Mouse (Mus musculus) cerebellum, adult 9-10 months (tissue): ENCODE measurements around the gene Syn2.

Source experiments
- DNase-seq: peaks from one replicate; pipeline ENCODE4 v3.0.0; 2022

The Syn2 gene

DNA sequence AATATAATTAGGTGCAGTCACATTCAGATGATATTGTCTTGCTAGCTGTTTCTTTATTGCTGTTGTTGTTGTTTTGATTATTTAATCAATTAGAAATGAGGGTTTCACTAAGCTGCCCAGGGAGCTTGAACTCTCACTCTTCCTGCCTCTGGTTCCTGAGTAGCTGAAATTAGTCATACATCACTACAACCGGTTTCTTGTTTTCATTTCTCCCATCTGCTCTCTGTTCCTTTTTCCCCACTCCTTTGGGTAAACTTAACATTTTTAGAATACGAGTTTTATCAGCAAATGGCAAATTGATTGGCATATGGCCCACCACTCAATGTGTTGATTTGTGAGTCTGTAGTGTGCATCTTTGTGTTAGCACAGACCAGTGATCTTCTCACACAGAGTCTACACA, 172.4 kb downstream of the Syn2 start:
- DNase-seq, result no peak

DNA sequence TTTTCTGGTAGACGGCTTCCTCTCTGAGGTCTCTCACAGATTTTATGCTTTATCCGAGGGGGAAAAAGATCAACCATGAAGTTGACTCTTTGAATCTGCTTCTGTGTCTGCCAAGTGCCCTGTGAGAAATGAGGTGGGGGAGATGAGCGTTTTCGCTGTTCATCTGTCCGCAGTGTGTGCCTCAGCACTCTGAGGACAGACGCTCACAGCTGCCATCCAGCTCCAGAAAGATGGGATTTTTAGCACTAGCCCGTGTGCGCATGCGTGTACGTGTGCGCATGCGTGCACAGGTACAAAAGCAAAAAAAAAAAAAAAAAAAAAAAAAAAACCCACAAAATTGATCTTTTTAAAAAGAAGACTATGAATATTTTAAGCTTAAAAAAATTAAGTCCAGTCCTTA, 178.1 kb downstream of the Syn2 start:
- DNase-seq, result peak; percentile 50

DNA sequence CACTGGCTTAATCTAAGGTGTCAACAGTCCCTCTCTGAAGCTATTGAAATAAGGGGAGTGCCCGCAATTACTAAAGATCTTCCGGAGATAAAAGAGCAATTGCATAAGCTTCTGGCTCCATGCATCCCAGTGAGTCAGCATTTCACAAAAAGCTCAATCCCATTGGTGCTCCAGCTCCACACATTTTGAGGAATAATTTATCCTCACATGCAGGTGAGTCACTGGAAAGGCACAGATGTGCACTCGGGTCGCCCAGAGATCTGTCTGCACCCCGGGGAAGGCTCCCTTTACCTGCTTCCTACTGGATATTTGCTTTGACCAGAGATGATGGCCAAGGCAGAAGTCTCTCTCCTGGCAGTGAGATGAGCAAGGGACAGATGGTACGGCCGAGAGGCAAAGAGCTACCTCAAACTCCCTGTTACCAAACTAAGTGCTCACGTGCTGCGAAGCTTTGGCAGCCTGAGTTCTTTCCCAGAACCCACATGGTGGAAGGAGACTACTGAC, 178.6 kb downstream of the Syn2 start:
- DNase-seq, result peak; percentile 86

DNA sequence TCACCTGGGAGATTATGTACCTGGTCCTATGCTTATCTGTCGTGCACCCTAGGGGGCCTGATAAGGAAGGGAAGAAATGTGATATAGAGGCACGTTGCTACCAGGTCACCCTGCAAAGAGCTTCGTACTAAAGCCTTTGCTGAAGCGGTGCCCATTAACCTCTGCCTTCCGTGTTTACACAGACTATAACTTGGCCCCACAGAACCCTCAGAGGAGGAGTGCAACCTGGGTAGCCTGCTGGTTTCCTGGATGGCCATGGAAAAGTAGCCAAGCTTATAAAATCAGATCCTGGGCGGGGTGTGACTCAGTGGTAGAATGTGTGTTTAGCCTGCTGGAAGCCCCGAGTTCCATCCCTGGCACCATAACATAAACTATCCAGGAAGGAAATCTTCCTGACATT, 179.2 kb downstream of the Syn2 start:
- DNase-seq, result peak; percentile 31

DNA sequence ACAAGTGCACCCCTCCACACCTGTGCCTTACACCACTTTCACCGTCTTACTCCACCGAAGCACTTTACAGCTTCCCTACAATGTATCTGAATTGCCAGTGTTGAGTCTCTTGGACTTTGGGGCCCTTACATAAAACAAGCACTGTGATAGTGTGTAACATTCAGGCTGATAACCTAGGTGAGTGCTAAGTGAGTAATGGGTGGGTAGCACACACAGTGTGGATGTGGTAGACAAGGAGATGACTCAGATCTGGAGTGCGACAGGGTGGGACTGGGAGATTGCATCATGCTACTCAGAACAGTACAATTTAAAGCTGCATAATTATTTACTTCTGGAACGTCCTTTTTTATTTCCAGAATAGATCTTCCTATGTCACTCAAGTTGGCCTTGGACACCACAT, 181.1 kb downstream of the Syn2 start:
- no peak for DNase-seq

DNA sequence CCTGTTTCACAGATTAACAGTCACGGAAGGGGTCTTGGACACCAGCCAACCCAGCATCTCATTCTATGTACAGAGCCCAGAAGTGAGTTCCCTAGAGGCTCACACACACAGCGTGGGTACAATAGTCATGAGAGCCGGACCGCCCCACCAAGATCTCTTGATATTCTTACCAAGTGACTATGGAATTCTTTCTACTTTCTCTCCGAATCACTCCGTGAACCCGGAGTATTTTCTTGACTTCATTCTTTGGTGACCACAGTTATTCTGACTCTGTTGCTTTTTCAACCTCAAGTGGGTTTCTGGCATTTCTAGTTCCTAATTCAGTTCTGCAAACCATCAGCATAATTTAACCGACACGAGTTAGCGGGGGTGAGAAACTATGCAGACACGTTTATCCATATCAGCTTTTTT, 182.1 kb downstream of the Syn2 start:
- DNase-seq, result no peak

DNA sequence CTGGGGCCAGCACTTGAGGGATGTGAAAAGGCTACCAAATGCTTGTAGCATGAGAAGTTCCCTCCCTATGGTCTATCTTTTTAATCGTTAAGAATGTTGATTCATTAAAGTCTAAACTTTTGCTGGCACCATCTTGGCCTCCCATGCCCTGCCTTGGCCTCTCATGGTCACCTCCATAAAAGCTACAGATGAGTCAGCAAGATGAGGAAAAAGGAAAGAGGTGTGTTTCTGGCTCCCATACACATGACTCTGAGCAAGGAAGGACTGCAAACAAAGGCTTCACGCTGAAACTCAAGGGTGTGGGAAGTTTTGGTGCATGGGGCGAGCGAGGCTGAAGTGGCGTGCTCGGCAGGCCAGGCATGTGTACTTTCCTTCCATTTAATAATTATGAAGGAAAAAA, 184.1 kb downstream of the Syn2 start:
- DNase-seq, result no peak

DNA sequence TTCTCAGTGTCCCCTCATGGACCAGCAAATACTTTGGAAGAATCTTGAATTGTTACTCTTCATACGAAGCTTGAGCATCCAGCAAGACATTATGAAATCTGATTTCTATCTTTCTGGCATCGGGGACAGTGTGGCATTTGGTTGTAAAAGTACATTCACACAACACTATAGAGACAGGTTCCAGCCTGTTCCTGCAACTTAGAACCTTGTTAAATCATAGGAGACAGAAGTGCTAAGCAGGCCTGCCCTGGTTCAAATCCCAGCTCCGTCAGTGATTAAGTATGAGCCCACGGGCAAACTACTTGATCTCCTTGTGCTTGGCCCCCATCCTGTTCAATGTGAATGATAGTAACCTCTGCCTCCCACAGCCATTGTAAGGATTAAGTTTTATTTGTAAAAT, 185.0 kb downstream of the Syn2 start:
- no peak for DNase-seq

DNA sequence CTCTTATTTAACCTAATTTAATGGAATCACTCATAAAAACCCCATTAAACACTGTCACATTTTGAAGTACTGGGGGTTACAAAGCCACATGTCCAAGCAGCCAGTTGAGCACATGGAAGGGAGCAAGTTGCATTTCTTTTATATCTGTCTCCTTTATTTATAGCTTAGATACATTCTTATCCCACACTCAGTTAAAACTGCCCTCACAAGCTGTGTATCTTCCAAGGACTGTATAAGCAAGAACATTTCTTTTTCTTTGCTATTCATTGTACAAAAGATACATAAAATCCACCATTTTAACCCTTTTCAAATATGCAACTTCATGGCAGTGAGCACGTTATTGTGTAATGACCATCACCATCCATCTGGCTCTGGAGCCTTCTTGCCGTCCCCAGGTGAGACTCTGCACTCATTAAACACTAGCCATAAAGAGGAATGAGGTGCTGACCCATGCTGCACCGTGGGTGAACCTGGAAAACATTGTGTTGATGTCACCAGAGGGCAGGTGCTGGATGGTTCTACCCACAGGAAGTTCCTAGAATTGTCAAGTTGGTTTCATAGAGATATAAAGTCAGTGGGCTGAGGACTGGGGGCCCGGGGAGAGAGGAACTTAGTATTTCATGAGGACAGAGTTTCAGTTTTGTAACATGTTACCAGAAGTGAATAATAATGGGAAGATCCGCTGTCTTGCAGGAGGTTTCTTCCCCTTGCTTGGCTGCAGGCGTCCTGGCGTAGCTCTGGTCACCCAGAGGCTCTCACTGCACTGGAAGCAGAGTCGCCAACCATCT, 186.4 kb downstream of the Syn2 start:
- no peak for DNase-seq

DNA sequence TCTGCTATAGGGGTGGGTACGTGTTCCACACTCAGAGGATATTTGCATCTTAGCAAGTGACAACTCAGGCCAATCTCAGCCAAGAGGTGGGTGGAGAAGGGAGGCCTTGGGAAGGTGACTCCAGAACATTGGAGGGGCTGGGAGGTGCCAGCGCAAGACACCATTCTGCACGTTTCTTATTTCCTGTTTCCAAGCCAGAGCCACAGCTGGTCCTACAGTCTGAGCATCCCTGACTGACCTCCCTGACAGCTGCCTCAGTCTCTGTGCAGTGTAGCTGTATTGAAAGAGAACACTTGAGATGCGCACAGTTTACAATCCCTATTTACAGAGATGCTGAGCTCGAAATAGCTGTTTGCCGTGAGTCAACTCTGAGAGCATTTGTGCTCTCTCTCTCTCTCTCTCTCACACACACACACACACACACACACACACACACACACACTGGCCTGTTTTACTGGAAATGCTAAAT, 187.2 kb downstream of the Syn2 start:
- no peak for DNase-seq

DNA sequence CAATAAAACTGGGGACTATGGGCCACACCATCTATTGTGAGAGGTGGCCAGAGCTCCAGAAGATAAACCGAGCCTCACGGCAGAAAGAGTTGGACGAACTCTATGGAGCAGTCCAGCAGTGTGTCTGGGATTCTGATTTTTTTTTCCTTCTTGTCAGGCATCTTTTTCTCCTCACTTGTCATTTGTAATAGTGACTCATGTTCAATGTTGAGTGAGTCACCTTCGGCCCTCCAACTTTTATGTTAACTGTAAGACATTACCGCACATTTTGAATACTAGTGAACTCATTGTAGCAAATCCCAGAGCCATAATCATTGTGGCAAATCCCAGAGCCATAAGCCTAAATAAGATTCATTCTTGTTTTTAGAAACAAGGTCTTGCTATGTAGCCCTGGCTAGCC, 188.3 kb downstream of the Syn2 start:
- DNase-seq, result no peak

DNA sequence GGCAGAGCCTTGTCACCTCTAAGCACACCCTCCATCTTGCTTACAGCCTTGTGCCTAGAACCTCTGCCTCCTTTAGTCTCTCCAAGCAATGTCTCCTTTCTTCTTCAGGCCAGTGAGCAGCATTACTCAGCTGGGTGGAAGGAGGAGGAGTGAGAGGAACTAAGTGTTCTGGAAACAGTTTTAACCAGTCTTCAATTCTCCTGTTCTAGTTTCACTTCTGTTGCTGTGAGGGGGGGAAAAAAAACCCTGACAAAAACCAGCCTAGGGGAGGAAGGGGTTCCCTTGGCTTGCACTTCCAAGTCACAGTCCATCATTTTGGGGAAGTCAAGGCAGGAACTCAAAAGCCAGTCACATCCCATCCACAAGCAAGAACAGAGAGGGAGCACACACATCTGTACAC, 196.3 kb downstream of the Syn2 start:
- no peak for DNase-seq
